Mouse (Mus musculus) embryonic facial prominence, embryonic 13.5 days (tissue): ENCODE data around the gene Gdf2. TPM values are rescaled to one million over a fixed set of nuclear protein-coding genes. Genes with fewer than 3 reads are reported as not detected.

Experiments used
- ATAC-seq: fragments of 200-750 bp; cut with Nextera tagmentation; 2 replicates; pipeline ENCODE4 v1.8.0; 2017; ENCODE audit warnings: low read depth; ENCODE audit not compliant: insufficient number of reproducible peaks, insufficient read depth, low FRiP score, low TSS enrichment
- H3K27ac ChIP-seq: fragments of 300-500 bp; sonication (generic); 2 replicates; pipeline ENCODE4 v1.5.1; 2015; ENCODE audit warnings: moderate library complexity, mild to moderate bottlenecking, inconsistent platforms
- H3K27me3 ChIP-seq: fragments of 300-500 bp; sonication (generic); 2 replicates; pipeline ENCODE4 v1.6.1; 2015; ENCODE audit warnings: mild to moderate bottlenecking, inconsistent platforms
- H3K36me3 ChIP-seq: fragments of 300-500 bp; sonication (generic); 2 replicates; pipeline ENCODE4 v1.6.1; 2015; ENCODE audit warnings: mild to moderate bottlenecking, inconsistent platforms
- H3K4me1 ChIP-seq: fragments of 300-500 bp; sonication (generic); 2 replicates; pipeline ENCODE4 v1.6.1; 2015; ENCODE audit warnings: inconsistent platforms
- H3K4me2 ChIP-seq: fragments of 300-500 bp; sonication (generic); 2 replicates; pipeline ENCODE4 v1.6.1; 2015; ENCODE audit warnings: moderate library complexity, mild to moderate bottlenecking, inconsistent platforms
- H3K4me3 ChIP-seq: fragments of 300-500 bp; sonication (generic); 2 replicates; pipeline ENCODE4 v1.5.1; 2015; ENCODE audit warnings: mild to moderate bottlenecking, inconsistent platforms
- H3K9ac ChIP-seq: fragments of 300-500 bp; sonication (generic); 2 replicates; pipeline ENCODE4 v1.6.1; 2015; ENCODE audit warnings: mild to moderate bottlenecking, inconsistent platforms
- H3K9me3 ChIP-seq: fragments of 300-500 bp; sonication (generic); 2 replicates; pipeline ENCODE4 v1.6.1; 2016; ENCODE audit warnings: inconsistent platforms
- WGBS: fragments of 180-500 bp; shearing (Covaris S2); methylation state at CpG from one replicate; pipeline ENCODE4 v1.1.7; 2015; ENCODE audit warnings: mixed read lengths; 5-methylcytosine and 5-hydroxymethylcytosine counted together
- polyA plus RNA-seq: library from polyadenylated mRNA; unstranded; fragments of >200 nt; fragmentation: Nextera tagmentation; extraction: Ambion mirVana; gene quantifications from 2 replicates; pipeline ENCODE4 v1.2.1, GENCODE M21; 2015

Gdf2 gene
- polyA plus RNA-seq, 1 experiment from 2014 or later, result 0.08 TPM

GRCm38 (mm10) chr14:33923168-33924070 lies 17.4 kb upstream of the Gdf2 start, which contains the start of gene Gdf10:
Gdf10 (plus strand) TSS chr14:33923587.
- Histone ChIP-seq H3K4me1 (peaks cover 53% of the 10 kb centered on the region), H3K36me3 (no peaks in the 10 kb centered on the region), H3K9me3 (no peaks in the 10 kb centered on the region), H3K4me2 (peak within 1 kb of the TSS; percentile 91), H3K27ac (peak within 1 kb of the TSS; percentile 51), H3K4me3 (peak within 1 kb of the TSS; percentile 61), H3K9ac (peak within 1 kb of the TSS; percentile 77), H3K27me3 (peaks cover 78% of the 10 kb centered on the region)
- under 1% methylated on average over 73 of the region's 85 CpGs for WGBS
- peak; percentile 69; the same call in 1 of the 2 replicates for ATAC-seq

- Histone ChIP-seq H3K27me3 (peaks cover 73% of the 10 kb centered on the region), H3K9me3 (no peaks in the 10 kb centered on the region), H3K9ac (no peak overlapping the region), H3K4me2 (no peak overlapping the region), H3K36me3 (peaks cover 5% of the 10 kb centered on the region; the same call in 1 of the 2 replicates), H3K4me1 (peaks cover 21% of the 10 kb centered on the region), H3K4me3 (no peak overlapping the region), H3K27ac (no peak overlapping the region)
- WGBS, result 62% methylated on average over 17 of the region's 17 CpGs
- no peak; the same call in 1 of the 2 replicates for ATAC-seq
Measured at GRCm38 (mm10) chr14:33931853-33932252, 9.0 kb upstream of the Gdf2 start.

GRCm38 (mm10) chr14:33932935-33933703 lies 7.7 kb upstream of the Gdf2 start:
- peaks cover 64% of the 10 kb centered on the region for H3K27me3 ChIP-seq
- WGBS, result 47% methylated on average over 10 of the region's 10 CpGs
- H3K4me3 ChIP-seq, result no peak overlapping the region
- H3K9ac ChIP-seq, result no peak overlapping the region
- no peak for ATAC-seq
- H3K36me3 ChIP-seq, result peaks cover 5% of the 10 kb centered on the region; the same call in 1 of the 2 replicates
- no peaks in the 10 kb centered on the region for H3K9me3 ChIP-seq
- H3K27ac ChIP-seq, result no peak overlapping the region
- peaks cover 20% of the 10 kb centered on the region for H3K4me1 ChIP-seq
- 0 out of 2 replicates have a peak overlapping the region, but pooled peaks have one; percentile 2 for H3K4me2 ChIP-seq

GRCm38 (mm10) chr14:33933778-33934317 lies 7.0 kb upstream of the Gdf2 start:
- no peak overlapping the region for H3K27ac ChIP-seq
- peaks cover 5% of the 10 kb centered on the region; the same call in 1 of the 2 replicates for H3K36me3 ChIP-seq
- H3K4me2 ChIP-seq, result no peak overlapping the region
- no peak overlapping the region for H3K4me3 ChIP-seq
- H3K9me3 ChIP-seq, result no peaks in the 10 kb centered on the region
- H3K4me1 ChIP-seq, result peaks cover 16% of the 10 kb centered on the region
- WGBS, result 34% methylated on average over 5 of the region's 5 CpGs
- H3K27me3 ChIP-seq, result peaks cover 56% of the 10 kb centered on the region
- H3K9ac ChIP-seq, result no peak overlapping the region
- ATAC-seq, result no peak

DNA sequence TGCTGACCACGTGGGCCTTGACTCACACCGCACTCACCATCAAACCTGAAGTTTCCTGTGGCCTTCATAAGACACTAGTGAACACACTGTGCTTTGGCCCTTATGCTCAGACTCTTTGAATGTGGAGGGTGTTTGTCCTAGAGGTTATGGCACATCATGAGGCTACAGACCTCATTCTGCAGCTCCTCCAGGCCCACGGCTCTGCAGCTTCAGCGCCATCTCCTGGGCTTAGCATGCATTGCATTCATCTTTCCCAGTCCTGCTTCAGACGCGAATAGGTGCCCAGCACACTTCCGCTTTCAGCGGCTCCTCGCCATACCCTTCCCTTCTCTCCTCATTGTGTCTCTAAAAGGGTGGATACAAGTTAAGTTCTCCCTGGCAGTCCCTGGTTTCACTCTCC lies 1.7 kb upstream of the Gdf2 start:
- Histone ChIP-seq H3K36me3 (no peaks in the 10 kb centered on the region; the same call in 1 of the 2 replicates), H3K4me3 (no peak overlapping the region), H3K9me3 (no peaks in the 10 kb centered on the region), H3K4me1 (peaks cover 3% of the 10 kb centered on the region; the same call in 1 of the 2 replicates), H3K27ac (no peak overlapping the region), H3K9ac (no peak overlapping the region), H3K27me3 (peaks cover 21% of the 10 kb centered on the region), H3K4me2 (peak overlapping the region; percentile 34; the same call in 1 of the 2 replicates)
- WGBS, result 28% methylated on average over 9 of the region's 9 CpGs
- no peak for ATAC-seq

DNA sequence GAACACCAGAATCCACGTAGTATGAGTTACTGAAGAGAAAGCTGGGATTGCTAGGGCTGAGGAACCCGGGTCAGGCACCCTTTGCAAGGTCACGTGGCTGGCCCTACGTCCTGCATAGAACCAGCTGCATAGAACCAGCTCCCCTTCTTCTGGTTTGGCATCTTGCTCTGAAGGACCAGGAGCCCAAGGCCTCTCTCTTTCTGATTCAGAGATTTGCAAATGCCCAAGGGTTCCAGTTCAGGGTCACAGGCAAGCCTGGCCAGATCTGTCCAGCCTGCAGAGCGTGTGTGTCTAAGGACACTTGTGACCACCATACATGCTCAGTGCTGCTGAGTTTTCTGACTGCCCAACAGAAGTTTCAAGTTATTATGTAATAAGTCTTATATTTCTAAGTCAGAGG lies 1.4 kb downstream of the Gdf2 start:
- Histone ChIP-seq H3K4me1 (0 out of 2 replicates have a peak, but pooled peaks cover 3% of the 10 kb centered on the region), H3K9ac (no peak overlapping the region), H3K4me2 (no peak overlapping the region), H3K27me3 (peaks cover 2% of the 10 kb centered on the region), H3K27ac (no peak overlapping the region), H3K9me3 (no peaks in the 10 kb centered on the region), H3K36me3 (no peaks in the 10 kb centered on the region), H3K4me3 (no peak overlapping the region)
- no peak for ATAC-seq
- WGBS, result 73% methylated on average over 5 of the region's 5 CpGs

DNA sequence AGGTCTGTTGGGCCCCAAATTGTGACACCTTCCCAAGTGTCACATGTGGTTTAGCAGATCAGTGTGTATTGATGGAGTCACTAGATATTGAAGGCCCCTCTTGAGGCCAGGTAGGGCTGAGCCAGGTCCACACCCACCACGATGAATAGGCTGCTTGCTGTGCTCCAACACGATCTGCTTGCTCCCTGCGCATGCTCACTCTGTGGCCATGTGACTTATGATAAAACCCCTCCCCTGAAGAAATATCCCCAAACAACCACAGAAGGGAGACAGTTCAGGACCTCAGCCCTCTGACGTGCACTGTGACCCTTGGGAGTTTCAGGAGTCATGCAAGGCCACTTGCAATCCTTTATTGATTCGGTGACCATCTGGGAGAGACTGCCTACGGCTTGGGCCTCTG lies 5.3 kb downstream of the Gdf2 start:
- Histone ChIP-seq H3K9me3 (no peaks in the 10 kb centered on the region), H3K4me3 (no peak overlapping the region), H3K36me3 (no peaks in the 10 kb centered on the region), H3K27me3 (peaks cover under 1% of the 10 kb centered on the region), H3K9ac (no peak overlapping the region), H3K4me1 (no peaks in the 10 kb centered on the region), H3K4me2 (no peak overlapping the region), H3K27ac (no peak overlapping the region)
- ATAC-seq, result no peak
- 73% methylated on average over 6 of the region's 6 CpGs for WGBS

GRCm38 (mm10) chr14:33952233-33952981 lies 11.6 kb downstream of the Gdf2 start:
- no peak overlapping the region for H3K9ac ChIP-seq
- no peaks in the 10 kb centered on the region for H3K9me3 ChIP-seq
- H3K36me3 ChIP-seq, result no peaks in the 10 kb centered on the region
- H3K4me1 ChIP-seq, result 0 out of 2 replicates have a peak, but pooled peaks cover 3% of the 10 kb centered on the region
- no peak overlapping the region for H3K27ac ChIP-seq
- no peak overlapping the region for H3K4me2 ChIP-seq
- peaks cover 4% of the 10 kb centered on the region; the same call in 1 of the 2 replicates for H3K27me3 ChIP-seq
- no peak for ATAC-seq
- WGBS, result 29% methylated on average over 6 of the region's 6 CpGs
- no peak overlapping the region for H3K4me3 ChIP-seq

- Histone ChIP-seq H3K27me3 (peaks cover 15% of the 10 kb centered on the region; the same call in 1 of the 2 replicates), H3K4me1 (0 out of 2 replicates have a peak, but pooled peaks cover 3% of the 10 kb centered on the region), H3K27ac (no peak within 1 kb of the TSS), H3K9ac (no peak within 1 kb of the TSS), H3K4me2 (no peak within 1 kb of the TSS), H3K4me3 (no peak within 1 kb of the TSS), H3K36me3 (no peaks in the 10 kb centered on the region), H3K9me3 (no peaks in the 10 kb centered on the region)
- no peak for ATAC-seq
- WGBS, result 82% methylated on average over 5 of the region's 5 CpGs
Measured at GRCm38 (mm10) chr14:33953761-33954160, 12.9 kb downstream of the Gdf2 start, which contains the start of gene Rbp3. Rbp3 (plus strand) TSS chr14:33954003.

GRCm38 (mm10) chr14:33956055-33956454 lies 15.2 kb downstream of the Gdf2 start:
- ATAC-seq, result no peak
- Histone ChIP-seq H3K4me1 (0 out of 2 replicates have a peak, but pooled peaks cover 3% of the 10 kb centered on the region), H3K27me3 (peaks cover 17% of the 10 kb centered on the region; the same call in 1 of the 2 replicates), H3K4me3 (no peak overlapping the region), H3K27ac (no peak overlapping the region), H3K9me3 (no peaks in the 10 kb centered on the region), H3K4me2 (no peak overlapping the region), H3K9ac (no peak overlapping the region), H3K36me3 (no peaks in the 10 kb centered on the region)
- whole genome bisulfite sequencing, result 78% methylated on average over 13 of the region's 13 CpGs
